Mouse (Mus musculus) bone marrow, adult 2 months (tissue): Measurements from ENCODE around the gene Tbxas1.

Source experiments
- CTCF ChIP-seq: fragments of 200-500 bp; IDR thresholded peaks from 2 replicates; pipeline ENCODE4 v1.5.1; 2011; ENCODE audit warnings: low read length, control low read depth; ENCODE audit not compliant: control insufficient read depth, insufficient read depth
- POLR2A ChIP-seq: fragments of 200-500 bp; IDR thresholded peaks from 2 replicates; pipeline ENCODE4 v1.6.1; 2011; ENCODE audit warnings: low read depth, mild to moderate bottlenecking, control low read depth, low read length, borderline replicate concordance; ENCODE audit not compliant: control insufficient read depth

DNA sequence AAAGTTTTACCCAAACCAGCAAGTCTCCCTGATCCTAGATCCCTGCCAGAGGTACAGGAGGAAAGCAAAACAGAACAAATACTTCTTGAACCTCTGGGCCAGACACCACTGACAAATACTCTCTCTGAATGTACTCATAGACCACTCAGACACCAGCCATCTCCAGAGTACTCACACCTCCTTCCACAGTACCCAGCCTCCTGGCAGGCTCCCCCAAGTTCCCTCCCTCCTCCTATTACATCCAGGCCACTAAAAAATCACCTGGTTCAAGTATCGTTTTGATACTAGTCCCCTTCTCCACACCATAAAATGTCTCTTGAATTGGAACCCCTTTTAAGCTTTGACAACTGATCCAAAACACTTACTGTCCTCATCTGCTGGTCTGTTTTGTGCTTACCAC lies 7.9 kb upstream of the Tbxas1 start:
- TF ChIP-seq CTCF (no peak), POLR2A (no peak)
